Mouse (Mus musculus): ENCODE results near the gene Edn2. TPM values are rescaled to one million over a fixed set of nuclear protein-coding genes. Genes with fewer than 3 reads are reported as not detected.

The Edn2 gene
- polyA plus RNA-seq, 1 experiment: 0.42 TPM

DNA sequence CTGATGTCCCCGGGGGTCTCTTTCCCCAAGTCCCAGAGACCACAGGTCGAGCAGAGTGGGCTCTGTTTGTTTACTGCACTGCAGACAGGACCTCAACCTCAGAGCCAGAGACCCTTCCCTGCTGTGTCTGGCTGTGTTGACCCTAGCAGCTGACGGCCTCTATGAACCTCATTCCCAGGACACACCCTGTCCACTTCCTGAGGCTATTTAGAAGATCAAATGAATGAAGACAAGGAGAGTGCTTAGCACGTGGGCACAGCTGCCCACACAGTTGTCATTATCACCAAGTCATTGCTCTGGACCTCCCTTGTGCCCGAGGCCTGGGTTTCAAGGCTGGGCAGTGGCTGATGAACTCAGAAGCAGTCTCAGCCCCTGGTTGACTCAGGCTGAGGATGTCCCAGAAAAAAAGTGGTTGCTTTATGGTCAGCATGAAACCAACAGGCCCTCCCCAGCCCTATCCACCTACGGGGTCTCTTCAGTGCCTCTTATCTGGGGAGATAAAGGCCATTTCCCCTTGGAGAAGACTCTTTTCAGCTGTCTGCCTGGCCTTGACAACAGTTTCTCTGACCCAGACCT lies 10.6 kb upstream of the Edn2 start:
- H3K9me3 ChIP-seq (replicated peaks; ENCODE audit: control insufficient read depth, insufficient read depth, low read length, poor library complexity, severe bottlenecking): no peaks in the 10 kb centered on the region
- H3K27ac ChIP-seq (ENCODE audit: insufficient read depth, low read length): no peak overlapping the region
- H3K9ac ChIP-seq (ENCODE audit: low read depth, poor library complexity, severe bottlenecking): no peak overlapping the region
- no peaks in the 10 kb centered on the region for H3K36me3 ChIP-seq (ENCODE audit: control insufficient read depth, insufficient read depth, low read length, poor library complexity, severe bottlenecking)
- H3K4me1 ChIP-seq (ENCODE audit: control insufficient read depth, insufficient read depth, low read length): peaks cover 3% of the 10 kb centered on the region
- H3K4me3 ChIP-seq (ENCODE audit: low read depth, low read length): no peak overlapping the region
- TF ChIP-seq POLR2A (IDR thresholded peaks at IDR 0.05; ENCODE audit: insufficient read depth, low read length) (no peak), EP300 (IDR thresholded peaks at IDR 0.05; ENCODE audit: insufficient read depth, low read depth, low read length) (no peak), CTCF (IDR thresholded peaks at IDR 0.05; ENCODE audit: low read depth, low read length) (no peak)
- no peaks in the 10 kb centered on the region for H3K27me3 ChIP-seq (ENCODE audit: control insufficient read depth, insufficient read depth, low read length, poor library complexity, severe bottlenecking)

DNA sequence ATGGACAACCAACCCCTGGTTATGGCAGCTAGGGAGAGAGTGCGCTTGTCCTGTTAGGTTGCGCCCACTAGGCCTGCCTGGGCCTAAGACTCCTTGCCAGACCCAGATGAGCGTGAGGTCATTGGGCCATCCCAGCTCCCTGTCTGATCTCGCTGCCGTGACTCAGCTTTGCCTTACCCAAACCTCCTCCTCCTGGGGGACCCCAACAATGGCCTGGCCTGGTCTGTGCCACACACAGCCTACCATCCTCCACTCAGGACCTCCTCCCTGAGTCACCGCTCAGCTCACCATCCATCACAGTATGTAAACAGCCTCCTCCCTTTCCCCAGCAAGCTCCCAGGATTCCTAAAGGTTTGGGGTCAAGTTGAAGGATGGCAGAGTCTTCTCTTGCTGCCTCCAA lies 9.1 kb upstream of the Edn2 start:
- no peaks in the 10 kb centered on the region for H3K36me3 ChIP-seq (ENCODE audit: control insufficient read depth, insufficient read depth, low read length, poor library complexity, severe bottlenecking)
- H3K9me3 ChIP-seq (replicated peaks; ENCODE audit: control insufficient read depth, insufficient read depth, low read length, poor library complexity, severe bottlenecking): no peaks in the 10 kb centered on the region
- no peaks in the 10 kb centered on the region for H3K27me3 ChIP-seq (ENCODE audit: control insufficient read depth, insufficient read depth, low read length, poor library complexity, severe bottlenecking)
- no peak overlapping the region for H3K4me3 ChIP-seq (ENCODE audit: low read depth, low read length)
- H3K9ac ChIP-seq (ENCODE audit: low read depth, poor library complexity, severe bottlenecking): no peak overlapping the region
- peaks cover 3% of the 10 kb centered on the region for H3K4me1 ChIP-seq (ENCODE audit: control insufficient read depth, insufficient read depth, low read length)
- no peak overlapping the region for H3K27ac ChIP-seq (ENCODE audit: insufficient read depth, low read length)
- TF ChIP-seq EP300 (IDR thresholded peaks at IDR 0.05; ENCODE audit: insufficient read depth, low read depth, low read length): no peak
- TF ChIP-seq POLR2A (IDR thresholded peaks at IDR 0.05; ENCODE audit: insufficient read depth, low read length): no peak
- no peak for TF ChIP-seq CTCF (IDR thresholded peaks at IDR 0.05; ENCODE audit: low read depth, low read length)

DNA sequence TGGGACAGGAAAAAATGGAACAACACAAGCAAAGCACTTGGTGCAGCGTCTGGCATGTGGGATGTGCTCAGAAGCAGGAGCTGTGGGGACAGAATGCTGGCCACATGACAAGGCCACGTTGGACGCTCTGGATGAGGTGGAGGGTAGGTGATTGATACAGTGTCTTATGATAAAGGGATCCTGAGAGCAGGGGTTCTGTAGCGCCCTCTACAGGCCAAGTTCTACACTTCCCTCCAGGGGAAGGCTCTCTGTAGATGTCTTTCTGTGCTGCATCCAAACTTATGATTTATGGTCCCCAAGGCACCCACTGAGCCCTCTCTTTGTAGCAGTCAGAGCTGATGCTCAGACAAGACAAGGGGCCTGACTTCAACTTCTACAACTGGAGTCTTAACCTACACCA lies 8.4 kb upstream of the Edn2 start:
- H3K27me3 ChIP-seq (ENCODE audit: control insufficient read depth, insufficient read depth, low read length, poor library complexity, severe bottlenecking): no peaks in the 10 kb centered on the region
- H3K4me1 ChIP-seq (ENCODE audit: control insufficient read depth, insufficient read depth, low read length): peaks cover 3% of the 10 kb centered on the region
- no peak overlapping the region for H3K27ac ChIP-seq (ENCODE audit: insufficient read depth, low read length)
- no peak overlapping the region for H3K9ac ChIP-seq (ENCODE audit: low read depth, poor library complexity, severe bottlenecking)
- peak; percentile 56 for TF ChIP-seq CTCF (IDR thresholded peaks at IDR 0.05; ENCODE audit: low read depth, low read length)
- no peak for TF ChIP-seq EP300 (IDR thresholded peaks at IDR 0.05; ENCODE audit: insufficient read depth, low read depth, low read length)
- no peak for TF ChIP-seq POLR2A (IDR thresholded peaks at IDR 0.05; ENCODE audit: insufficient read depth, low read length)
- H3K4me3 ChIP-seq (ENCODE audit: low read depth, low read length): no peak overlapping the region
- no peaks in the 10 kb centered on the region for H3K9me3 ChIP-seq (replicated peaks; ENCODE audit: control insufficient read depth, insufficient read depth, low read length, poor library complexity, severe bottlenecking)
- H3K36me3 ChIP-seq (ENCODE audit: control insufficient read depth, insufficient read depth, low read length, poor library complexity, severe bottlenecking): no peaks in the 10 kb centered on the region

DNA sequence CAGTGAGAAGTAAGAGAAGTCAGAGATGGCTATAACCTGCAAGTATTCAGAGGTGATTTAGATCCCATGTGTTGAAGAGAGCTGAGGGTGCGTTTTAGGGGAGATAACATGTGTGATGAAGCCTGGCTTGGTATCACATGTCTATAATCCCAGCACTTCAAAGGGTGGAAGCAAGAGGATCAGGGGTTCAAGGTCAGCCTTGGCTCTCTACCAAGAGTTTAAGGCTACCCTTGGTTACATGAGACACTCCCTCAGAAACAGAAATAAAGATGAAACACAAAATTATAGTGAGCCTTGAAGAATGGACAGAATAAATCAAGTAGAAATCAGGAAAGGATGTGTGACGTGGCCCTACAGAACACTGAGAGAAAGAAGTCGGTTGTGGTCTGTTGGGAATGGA lies 7.3 kb upstream of the Edn2 start:
- no peak overlapping the region for H3K4me3 ChIP-seq (ENCODE audit: low read depth, low read length)
- H3K9ac ChIP-seq (ENCODE audit: low read depth, poor library complexity, severe bottlenecking): no peak overlapping the region
- H3K9me3 ChIP-seq (replicated peaks; ENCODE audit: control insufficient read depth, insufficient read depth, low read length, poor library complexity, severe bottlenecking): no peaks in the 10 kb centered on the region
- no peaks in the 10 kb centered on the region for H3K27me3 ChIP-seq (ENCODE audit: control insufficient read depth, insufficient read depth, low read length, poor library complexity, severe bottlenecking)
- no peaks in the 10 kb centered on the region for H3K36me3 ChIP-seq (ENCODE audit: control insufficient read depth, insufficient read depth, low read length, poor library complexity, severe bottlenecking)
- H3K27ac ChIP-seq (ENCODE audit: insufficient read depth, low read length): no peak overlapping the region
- H3K4me1 ChIP-seq (ENCODE audit: control insufficient read depth, insufficient read depth, low read length): peaks cover 4% of the 10 kb centered on the region
- TF ChIP-seq EP300 (IDR thresholded peaks at IDR 0.05; ENCODE audit: insufficient read depth, low read depth, low read length): no peak
- TF ChIP-seq CTCF (IDR thresholded peaks at IDR 0.05; ENCODE audit: low read depth, low read length): no peak
- no peak for TF ChIP-seq POLR2A (IDR thresholded peaks at IDR 0.05; ENCODE audit: insufficient read depth, low read length)

DNA sequence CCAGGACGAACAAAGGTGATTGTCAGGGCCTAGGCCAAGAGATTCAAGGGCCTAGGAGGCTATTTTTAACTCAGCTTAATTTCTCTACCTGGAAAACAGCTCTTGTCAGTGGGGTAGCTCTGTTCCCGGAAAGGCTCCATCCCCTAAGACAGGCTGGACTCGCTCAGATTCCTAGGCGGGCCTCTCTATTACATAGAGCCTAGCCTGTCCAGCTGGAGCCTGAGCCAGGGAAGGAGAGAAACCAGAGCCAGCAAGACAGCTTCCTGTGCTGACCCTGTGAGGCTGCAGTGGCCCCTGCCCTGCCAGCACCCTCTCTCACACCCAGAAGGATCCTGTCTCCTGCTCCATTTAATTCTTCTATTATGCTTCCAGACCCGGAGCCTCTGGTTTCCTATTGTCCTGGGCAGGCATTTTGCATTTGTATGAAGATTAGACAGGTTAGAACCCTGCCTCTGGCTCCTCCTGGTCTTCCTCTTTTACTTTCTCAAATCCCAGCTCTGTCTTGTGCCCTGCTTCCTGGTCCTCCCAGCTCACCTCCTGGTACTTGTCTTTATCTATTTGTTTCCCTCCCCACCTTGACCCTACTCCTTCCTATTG lies 2.2 kb upstream of the Edn2 start:
- TF ChIP-seq POLR2A (IDR thresholded peaks at IDR 0.05; ENCODE audit: insufficient read depth, low read length): no peak
- peak; percentile 45; the same call in 1 of the 2 replicates for TF ChIP-seq EP300 (IDR thresholded peaks at IDR 0.05; ENCODE audit: insufficient read depth, low read depth, low read length)
- peaks cover 7% of the 10 kb centered on the region for H3K4me1 ChIP-seq (ENCODE audit: control insufficient read depth, insufficient read depth, low read length)
- peak overlapping the region; percentile 33; the same call in 1 of the 2 replicates for H3K27ac ChIP-seq (ENCODE audit: insufficient read depth, low read length)
- H3K36me3 ChIP-seq (ENCODE audit: control insufficient read depth, insufficient read depth, low read length, poor library complexity, severe bottlenecking): no peaks in the 10 kb centered on the region
- H3K4me3 ChIP-seq (ENCODE audit: low read depth, low read length): no peak overlapping the region
- H3K9me3 ChIP-seq (replicated peaks; ENCODE audit: control insufficient read depth, insufficient read depth, low read length, poor library complexity, severe bottlenecking): no peaks in the 10 kb centered on the region
- no peaks in the 10 kb centered on the region for H3K27me3 ChIP-seq (ENCODE audit: control insufficient read depth, insufficient read depth, low read length, poor library complexity, severe bottlenecking)
- H3K9ac ChIP-seq (ENCODE audit: low read depth, poor library complexity, severe bottlenecking): no peak overlapping the region

DNA sequence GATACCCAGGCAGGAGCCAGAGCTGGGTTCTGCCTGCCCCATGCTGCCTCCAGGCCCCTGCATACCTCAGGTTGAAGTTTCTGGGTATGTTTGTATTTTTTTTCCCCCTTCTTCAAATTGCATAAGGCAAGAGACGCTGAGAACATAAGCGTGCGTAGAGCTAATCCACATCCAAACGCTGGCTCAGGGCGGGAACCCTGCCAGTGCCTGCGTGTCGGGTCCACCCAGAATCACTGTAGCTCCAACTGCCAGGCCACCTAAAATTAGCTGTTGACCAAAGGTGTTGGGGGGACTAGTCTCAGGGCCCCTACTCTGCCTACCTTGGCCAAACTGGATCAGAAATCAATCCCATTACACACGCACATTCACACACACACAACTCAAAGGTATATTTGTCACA lies 1.6 kb downstream of the Edn2 start:
- Histone ChIP-seq H3K9me3 (replicated peaks; ENCODE audit: control insufficient read depth, insufficient read depth, low read length, poor library complexity, severe bottlenecking) (no peaks in the 10 kb centered on the region), H3K9ac (ENCODE audit: low read depth, poor library complexity, severe bottlenecking) (no peak overlapping the region), H3K27me3 (ENCODE audit: control insufficient read depth, insufficient read depth, low read length, poor library complexity, severe bottlenecking) (no peaks in the 10 kb centered on the region), H3K4me1 (ENCODE audit: control insufficient read depth, insufficient read depth, low read length) (peaks cover 7% of the 10 kb centered on the region), H3K27ac (ENCODE audit: insufficient read depth, low read length) (no peak overlapping the region), H3K36me3 (ENCODE audit: control insufficient read depth, insufficient read depth, low read length, poor library complexity, severe bottlenecking) (no peaks in the 10 kb centered on the region), H3K4me3 (ENCODE audit: low read depth, low read length) (no peak overlapping the region)
- TF ChIP-seq EP300 (IDR thresholded peaks at IDR 0.05; ENCODE audit: insufficient read depth, low read depth, low read length) (no peak), POLR2A (IDR thresholded peaks at IDR 0.05; ENCODE audit: insufficient read depth, low read length) (no peak), CTCF (IDR thresholded peaks at IDR 0.05; ENCODE audit: low read depth, low read length) (no peak)
